Comparison of ENCODE assay signal across 10 mouse cellular contexts in genomic region chr16:57858765-57859201, GRCm38 (mm10).
A peak's percentile ranks its signal among the peaks of the same experiment; 100 is the strongest.
DNase-seq lines count a peak whose midpoint lies in the region; ATAC-seq and TF ChIP-seq lines count a peak whose summit lies in the region.
"Had no signal": no experiment of that assay in that cellular context is flagged by ENCODE, and none has a peak within 500 bp of the region (broad histone marks: within the 10 kb centered on the region; RNA-seq: fewer than 3 reads in every experiment).

No protein-coding gene starts in this region.

- no peak for TF ChIP-seq CTCF in intestine, postnatal 0 days (IDR thresholded peaks at IDR 0.05; ENCODE audit: low read depth)

- H3K4me2 ChIP-seq in hindbrain, embryonic 11.5 days (replicated peaks; ENCODE audit: low read depth, low read length), result no peak overlapping the region
- no peak overlapping the region for H3K4me2 ChIP-seq in forebrain, embryonic 14.5 days (ENCODE audit: low read length)
- H3K4me2 ChIP-seq in intestine, postnatal 0 days (replicated peaks; ENCODE audit: low read depth), result no peak overlapping the region
- H3K4me2 ChIP-seq: liver, embryonic 13.5 days had no signal

- no peak overlapping the region for H3K27ac ChIP-seq in hindbrain, embryonic 11.5 days (ENCODE audit: low read depth, low read length)
- H3K27ac ChIP-seq in hindbrain, embryonic 10.5 days, result no peak overlapping the region; the same call in 1 of the 2 replicates
- no peak overlapping the region for H3K27ac ChIP-seq in forebrain, embryonic 14.5 days (ENCODE audit: low read depth, low read length)
- no peak overlapping the region for H3K27ac ChIP-seq in intestine, postnatal 0 days (ENCODE audit: low read depth, low read length)
- H3K27ac ChIP-seq: liver, embryonic 13.5 days had no signal

- no peaks in the 10 kb centered on the region for H3K9me3 ChIP-seq in hindbrain, embryonic 11.5 days (ENCODE audit: control insufficient read depth, low read length)
- no peaks in the 10 kb centered on the region for H3K9me3 ChIP-seq in hindbrain, embryonic 10.5 days
- H3K9me3 ChIP-seq in forebrain, embryonic 14.5 days (replicated peaks; ENCODE audit: control insufficient read depth, low read length), result no peaks in the 10 kb centered on the region
- H3K9me3 ChIP-seq in intestine, postnatal 0 days (ENCODE audit: control insufficient read depth), result no peaks in the 10 kb centered on the region
- H3K9me3 ChIP-seq: liver, embryonic 13.5 days had no signal

- no peak overlapping the region for H3K4me3 ChIP-seq in hindbrain, embryonic 11.5 days (ENCODE audit: low read depth, low read length)
- no peak overlapping the region for H3K4me3 ChIP-seq in hindbrain, embryonic 10.5 days
- H3K4me3 ChIP-seq in forebrain, embryonic 14.5 days (ENCODE audit: low read depth, low read length), result no peak overlapping the region
- no peak overlapping the region for H3K4me3 ChIP-seq in intestine, postnatal 0 days (ENCODE audit: low read depth, low read length)
- H3K4me3 ChIP-seq: liver, embryonic 13.5 days had no signal

- peak; percentile 52 for ATAC-seq in hindbrain, embryonic 11.5 days (ENCODE audit: low FRiP score)
- ATAC-seq in forebrain, embryonic 14.5 days, result peak; percentile 92
- no peak for ATAC-seq in intestine, postnatal 0 days

- no peak for DNase-seq in hindbrain, embryonic 11.5 days (ENCODE audit: low spot score)
- DNase-seq in hindbrain, embryonic 10.5 days (ENCODE audit: low spot score), result no peak
- DNase-seq in forebrain, embryonic 14.5 days (ENCODE audit: low spot score), result peak; percentile 87
- peak; percentile 35 for DNase-seq in layer of hippocampus, adult 9-11 months
- DNase-seq in retina, embryonic 14.5 days (ENCODE audit: low spot score), result peak; percentile 57
- DNase-seq in gastrocnemius, postnatal 10 days, result no peak
- DNase-seq: adrenal gland, adult 2 months; kidney, postnatal 4 days had no signal

- 30% methylated on average over 7 of the region's 7 CpGs for WGBS in hindbrain, embryonic 11.5 days
- WGBS in hindbrain, embryonic 10.5 days, result 28% methylated on average over 7 of the region's 7 CpGs
- WGBS in forebrain, embryonic 14.5 days, result under 1% methylated on average over 7 of the region's 7 CpGs
- 42% methylated on average over 7 of the region's 7 CpGs for WGBS in intestine, postnatal 0 days

- H3K36me3 ChIP-seq in hindbrain, embryonic 11.5 days (ENCODE audit: control insufficient read depth, insufficient read depth, low read length), result no peaks in the 10 kb centered on the region
- H3K36me3 ChIP-seq in hindbrain, embryonic 10.5 days, result no peaks in the 10 kb centered on the region
- no peaks in the 10 kb centered on the region for H3K36me3 ChIP-seq in forebrain, embryonic 14.5 days (ENCODE audit: control insufficient read depth, insufficient read depth, low read length)
- H3K36me3 ChIP-seq in intestine, postnatal 0 days (ENCODE audit: control insufficient read depth, insufficient read depth), result no peaks in the 10 kb centered on the region
- H3K36me3 ChIP-seq: liver, embryonic 13.5 days had no signal

- no peaks in the 10 kb centered on the region for H3K27me3 ChIP-seq in hindbrain, embryonic 11.5 days (ENCODE audit: control insufficient read depth, insufficient read depth, low read length)
- no peaks in the 10 kb centered on the region for H3K27me3 ChIP-seq in hindbrain, embryonic 10.5 days (ENCODE audit: insufficient read depth, poor library complexity, severe bottlenecking)
- no peaks in the 10 kb centered on the region for H3K27me3 ChIP-seq in forebrain, embryonic 14.5 days (replicated peaks; ENCODE audit: control insufficient read depth, insufficient read depth, low read length)
- no peaks in the 10 kb centered on the region for H3K27me3 ChIP-seq in intestine, postnatal 0 days (replicated peaks; ENCODE audit: control insufficient read depth, insufficient read depth, low read length)
- H3K27me3 ChIP-seq: liver, embryonic 13.5 days had no signal

- H3K4me1 ChIP-seq in hindbrain, embryonic 11.5 days (replicated peaks; ENCODE audit: control insufficient read depth, insufficient read depth, low read length), result peaks cover 4% of the 10 kb centered on the region; the same call in 1 of the 2 replicates
- peaks cover 16% of the 10 kb centered on the region for H3K4me1 ChIP-seq in hindbrain, embryonic 10.5 days (replicated peaks)
- peaks cover 4% of the 10 kb centered on the region; the same call in 1 of the 2 replicates for H3K4me1 ChIP-seq in forebrain, embryonic 14.5 days (ENCODE audit: control insufficient read depth, insufficient read depth, low read length)
- H3K4me1 ChIP-seq in intestine, postnatal 0 days (replicated peaks; ENCODE audit: control insufficient read depth, insufficient read depth, low read length), result no peaks in the 10 kb centered on the region

- no peak overlapping the region for H3K9ac ChIP-seq in hindbrain, embryonic 11.5 days (ENCODE audit: low read depth, low read length)
- H3K9ac ChIP-seq in forebrain, embryonic 14.5 days (ENCODE audit: low read length), result no peak overlapping the region
- no peak overlapping the region for H3K9ac ChIP-seq in intestine, postnatal 0 days (ENCODE audit: low read depth, low read length)
- H3K9ac ChIP-seq: liver, embryonic 13.5 days had no signal

Comparison
In these comparisons a context has a peak if more than half of its experiments do, and no peak if none do; other contexts are left out.
1. DNase-seq: peak in forebrain, embryonic 14.5 days (single experiment), layer of hippocampus, adult 9-11 months (single experiment) and retina, embryonic 14.5 days (single experiment); none in hindbrain, embryonic 11.5 days (single experiment), hindbrain, embryonic 10.5 days (single experiment) and gastrocnemius, postnatal 10 days (single experiment).